Mouse (Mus musculus) CH12.LX (cell line): ENCODE measurements around the gene Farsa. TPM values are rescaled to one million over a fixed set of nuclear protein-coding genes. Genes with fewer than 3 reads are reported as not detected.
A peak's percentile ranks its signal among the peaks of the same experiment; 100 is the strongest.

Experiments
- DNase-seq: peaks from one replicate; pipeline ENCODE4 v3.0.0-alpha.2; 2013; ENCODE audit errors: extremely low read depth
- H3K27ac ChIP-seq: 2 replicates; pipeline ENCODE4 v1.5.1; 2012; ENCODE audit warnings: low read depth, mild to moderate bottlenecking, control low read depth, moderate library complexity; ENCODE audit not compliant: insufficient read depth
- H3K27me3 ChIP-seq: replicated peaks from 2 replicates; pipeline ENCODE3; 2012; ENCODE audit warnings: inconsistent platforms
- H3K36me3 ChIP-seq, 2 experiments: replicated peaks in 1 of 2; 2 replicates each; pipeline versions ENCODE3 to v1.6.1; 2012; ENCODE audit warnings: inconsistent platforms in 1 of 2, low read length in 1 of 2, mild to moderate bottlenecking in 1 of 2, mixed read lengths in 1 of 2, moderate library complexity in 1 of 2; ENCODE audit not compliant: control insufficient read depth in 1 of 2, insufficient read depth in 1 of 2
- H3K4me1 ChIP-seq, 2 experiments: 2 replicates each; pipeline ENCODE4 v1.6.1; 2012; ENCODE audit warnings: inconsistent platforms in 1 of 2, moderate library complexity in 1 of 2; ENCODE audit not compliant: insufficient read depth in 2 of 2, control insufficient read depth in 1 of 2
- H3K4me2 ChIP-seq: 2 replicates; pipeline ENCODE4 v1.6.1; 2012; ENCODE audit warnings: low read depth, mild to moderate bottlenecking, control low read depth; ENCODE audit not compliant: poor library complexity, insufficient read depth, severe bottlenecking
- H3K4me3 ChIP-seq, 3 experiments: fragments of 150-350 bp in 1 of 3; sonication (generic) in 1 of 3; replicated peaks in 1 of 3; 2 replicates each; pipeline versions ENCODE3 to v1.5.1; 2011 to 2012; ENCODE audit warnings: low read depth in 2 of 3, low read length in 2 of 3, mild to moderate bottlenecking in 2 of 3, moderate library complexity in 2 of 3, control low read depth in 1 of 3, improper control_type of control experiment in 1 of 3, inconsistent platforms in 1 of 3, mixed read lengths in 1 of 3; ENCODE audit not compliant: poor library complexity in 1 of 3
- H3K79me2 ChIP-seq: replicated peaks from 2 replicates; pipeline ENCODE4 v1.6.1; 2012; ENCODE audit warnings: mild to moderate bottlenecking, moderate library complexity; ENCODE audit not compliant: control insufficient read depth, poor library complexity, insufficient read depth, severe bottlenecking; ENCODE audit errors: extremely low read depth
- H3K9ac ChIP-seq: 2 replicates; pipeline ENCODE4 v1.6.1; 2012; ENCODE audit warnings: low read depth, mild to moderate bottlenecking, control low read depth, moderate library complexity; ENCODE audit not compliant: insufficient read depth
- H3K9me3 ChIP-seq: replicated peaks from 2 replicates; pipeline ENCODE3; 2012; ENCODE audit warnings: low read length, inconsistent platforms, mixed read lengths
- BHLHE40 ChIP-seq: IDR thresholded peaks from 2 replicates; pipeline ENCODE4 v1.6.1; 2011; ENCODE audit warnings: mild to moderate bottlenecking, low read depth, low read length, improper control_type of control experiment
- CTCF ChIP-seq, 2 experiments: IDR thresholded peaks in 1 of 2; conservative IDR thresholded peaks in 1 of 2; 2 replicates each; pipeline ENCODE4 v1.5.1; 2011 to 2012; ENCODE audit warnings: low read depth in 2 of 2, low read length in 2 of 2, improper control_type of control experiment in 1 of 2, inconsistent platforms in 1 of 2, mild to moderate bottlenecking in 1 of 2, moderate library complexity in 1 of 2
- E2F4 ChIP-seq: IDR thresholded peaks from 2 replicates; pipeline ENCODE4 v1.6.1; 2011; ENCODE audit warnings: low read depth, low read length, improper control_type of control experiment; ENCODE audit not compliant: insufficient replicate concordance
- ELF1 ChIP-seq: IDR thresholded peaks from 2 replicates; pipeline ENCODE4 v1.6.1; 2014; ENCODE audit warnings: low read depth, mild to moderate bottlenecking, inconsistent platforms, low read length, improper control_type of control experiment
- EP300 ChIP-seq: IDR thresholded peaks from 2 replicates; pipeline ENCODE4 v1.6.1; 2011; ENCODE audit warnings: low read length, improper control_type of control experiment
- ETS1 ChIP-seq: conservative IDR thresholded peaks from 2 replicates; pipeline ENCODE4 v1.6.1; 2012; ENCODE audit warnings: low read depth, mild to moderate bottlenecking, inconsistent platforms, low read length, improper control_type of control experiment, moderate library complexity
- GABPA ChIP-seq: IDR thresholded peaks from 2 replicates; pipeline ENCODE4 v1.6.1; 2012; ENCODE audit warnings: low read depth, low read length, improper control_type of control experiment, inconsistent platforms; ENCODE audit not compliant: insufficient replicate concordance
- JUND ChIP-seq: conservative IDR thresholded peaks from 2 replicates; pipeline ENCODE4 v1.6.1; 2011; ENCODE audit warnings: low read depth, low read length, improper control_type of control experiment
- KAT2A ChIP-seq: IDR thresholded peaks from 2 replicates; pipeline ENCODE4 v1.6.1; 2012; ENCODE audit warnings: low read length, improper control_type of control experiment, inconsistent platforms; ENCODE audit not compliant: insufficient replicate concordance
- MAX ChIP-seq: IDR thresholded peaks from 2 replicates; pipeline ENCODE4 v1.6.1; 2011; ENCODE audit warnings: low read length, improper control_type of control experiment
- MAZ ChIP-seq: IDR thresholded peaks from 2 replicates; pipeline ENCODE4 v1.6.1; 2012; ENCODE audit warnings: low read depth, mild to moderate bottlenecking, inconsistent platforms, low read length, improper control_type of control experiment, moderate library complexity
- MEF2A ChIP-seq: IDR thresholded peaks from 2 replicates; pipeline ENCODE4 v1.6.1; 2014; ENCODE audit warnings: low read depth, mild to moderate bottlenecking, inconsistent platforms, low read length, improper control_type of control experiment, borderline replicate concordance
- NELFE ChIP-seq: IDR thresholded peaks from 2 replicates; pipeline ENCODE4 v1.6.1; 2011; ENCODE audit warnings: low read depth, low read length, improper control_type of control experiment
- NRF1 ChIP-seq: IDR thresholded peaks from 2 replicates; pipeline ENCODE4 v1.6.1; 2014; ENCODE audit warnings: low read depth, mild to moderate bottlenecking, inconsistent platforms, low read length, improper control_type of control experiment, moderate library complexity
- POLR2A ChIP-seq: IDR thresholded peaks from 2 replicates; pipeline ENCODE4 v1.6.1; 2011; ENCODE audit warnings: low read depth, mild to moderate bottlenecking, improper control_type of control experiment, low read length
- RAD21 ChIP-seq: IDR thresholded peaks from 2 replicates; pipeline ENCODE4 v1.6.1; 2011; ENCODE audit warnings: low read depth, mild to moderate bottlenecking, low read length, improper control_type of control experiment, moderate library complexity
- SIN3A ChIP-seq: IDR thresholded peaks from 2 replicates; pipeline ENCODE4 v1.6.1; 2012; ENCODE audit warnings: low read length, improper control_type of control experiment, inconsistent platforms
- TBP ChIP-seq: conservative IDR thresholded peaks from 2 replicates; pipeline ENCODE4 v1.6.1; 2011; ENCODE audit warnings: low read depth, low read length, improper control_type of control experiment
- TCF12 ChIP-seq: IDR thresholded peaks from 2 replicates; pipeline ENCODE4 v1.6.1; 2014; ENCODE audit warnings: low read depth, mild to moderate bottlenecking, inconsistent platforms, low read length, improper control_type of control experiment
- UBTF ChIP-seq: IDR thresholded peaks from 2 replicates; pipeline ENCODE4 v1.6.1; 2012; ENCODE audit warnings: low read depth, mild to moderate bottlenecking, inconsistent platforms, low read length, improper control_type of control experiment, moderate library complexity
- ZC3H11A ChIP-seq: IDR thresholded peaks from 2 replicates; pipeline ENCODE4 v1.6.1; 2012; ENCODE audit warnings: low read depth, mild to moderate bottlenecking, inconsistent platforms, low read length, improper control_type of control experiment
- ZKSCAN1 ChIP-seq: IDR thresholded peaks from 2 replicates; pipeline ENCODE4 v1.6.1; 2012; ENCODE audit warnings: low read depth, inconsistent platforms, low read length, improper control_type of control experiment, borderline replicate concordance
- ZMIZ1 ChIP-seq: IDR thresholded peaks from 2 replicates; pipeline ENCODE4 v1.6.1; 2012; ENCODE audit warnings: low read depth, mild to moderate bottlenecking, inconsistent platforms, low read length, improper control_type of control experiment
- ZNF384 ChIP-seq: IDR thresholded peaks from 2 replicates; pipeline ENCODE4 v1.6.1; 2012; ENCODE audit warnings: low read depth, low read length, improper control_type of control experiment, inconsistent platforms
- dilution Hi-C: fragments of 300-500 bp; cut with MboI; formaldehyde crosslinking; loops from 2 replicates; pipeline ENCODE4 v1.14.3; 2020; ENCODE audit warnings: low sequenced_read_pairs; ENCODE audit not compliant: extremely low pct_unique_long_range_greater_than_20kb, extremely low pct_ligation_motif_present
- in situ Hi-C: fragments of 300-500 bp; cut with MboI; formaldehyde crosslinking; loops from 3 replicates; pipeline ENCODE4 v1.14.3; 2019; ENCODE audit warnings: low sequenced_read_pairs, low pct_ligation_motif_present, low pct_unique_long_range_greater_than_20kb, mixed read lengths
- polyA plus RNA-seq: library from polyadenylated mRNA; unstranded; fragments of >175 nt; gene quantifications from 2 replicates; pipeline ENCODE4 v1.2.1, GENCODE M21; 2012; ENCODE audit warnings: low read depth; ENCODE audit not compliant: insufficient read length
- total RNA-seq, 2 experiments: library from RNA; depleted of rRNA; stranded (reverse); fragments of 300-350 nt in 1 of 2; fragments of >200 nt in 1 of 2; gene quantifications; 2 replicates each; pipeline ENCODE4 v1.2.3; 2012 to 2014

Gene Farsa
- total and polyA plus RNA-seq, 3 experiments, result 142 to 175 (median 146) TPM

DNA sequence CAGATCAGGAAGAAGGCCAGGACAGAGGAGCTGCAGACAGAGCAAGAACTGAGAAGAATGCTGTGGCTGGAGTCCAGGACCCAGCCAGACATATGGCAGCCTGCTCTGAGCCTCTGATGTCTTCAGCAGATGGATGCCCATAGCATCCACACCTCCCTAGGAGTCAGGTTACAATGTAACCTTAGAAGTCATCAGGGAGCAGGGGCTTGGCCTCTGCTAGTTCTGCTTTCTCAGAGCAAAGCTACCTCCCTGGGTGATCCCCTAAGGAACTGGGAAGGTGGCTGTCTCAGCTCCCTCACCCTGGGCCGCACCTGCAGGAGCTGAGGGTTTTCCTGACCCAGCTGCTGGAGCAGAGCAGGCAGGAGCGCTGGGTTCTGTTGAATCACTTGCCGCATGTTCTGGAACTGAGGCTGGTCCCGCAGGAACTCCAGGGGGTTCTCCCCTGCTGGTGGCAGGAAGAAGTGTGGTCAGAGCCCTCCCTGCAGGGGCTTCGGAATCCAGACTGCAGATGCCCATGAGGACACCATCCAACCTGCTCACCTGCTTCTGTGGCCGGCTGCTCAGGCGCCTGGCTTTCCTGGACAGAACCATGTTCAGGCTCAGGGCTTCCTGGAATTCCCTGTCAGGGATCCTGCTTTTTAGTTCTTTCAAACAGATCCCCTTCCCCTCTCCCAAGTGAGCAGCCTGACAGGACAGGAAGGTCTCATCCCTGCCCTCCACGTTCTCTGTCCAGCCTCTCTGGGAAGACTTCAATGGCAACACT is 19.5 kb upstream of the Farsa start:
- TF ChIP-seq GABPA, result no peak
- TF ChIP-seq RAD21, result no peak
- no peak for TF ChIP-seq MEF2A
- TF ChIP-seq ZMIZ1, result no peak
- no peak; the same call in 1 of the 2 replicates for TF ChIP-seq POLR2A
- TF ChIP-seq E2F4, result no peak
- no peak for TF ChIP-seq NRF1
- no peak for TF ChIP-seq CTCF (conservative IDR thresholded peaks at IDR 0.05 in 1 of 2, IDR thresholded peaks at IDR 0.05 in 1 of 2; ENCODE audit: low read depth in 2 of 2, low read length in 2 of 2)
- TF ChIP-seq EP300, result no peak
- TF ChIP-seq ZC3H11A, result no peak
- TF ChIP-seq ZKSCAN1, result no peak
- TF ChIP-seq ELF1, result no peak
- no peak for TF ChIP-seq UBTF
- no peak for TF ChIP-seq BHLHE40
- no peak for DNase-seq
- Histone ChIP-seq H3K4me3 (no peak overlapping the region), H3K36me3 (peaks cover 58 to 72% of the 10 kb centered on the region in 2 experiments), H3K4me2 (no peak overlapping the region), H3K27me3 (no peaks in the 10 kb centered on the region), H3K27ac (peak overlapping the region; percentile 22; the same call in 1 of the 2 replicates), H3K4me1 (peaks cover 8 to 73% of the 10 kb centered on the region in 2 experiments; a peak in 3 of 4 replicates), H3K79me2 (peaks cover 37% of the 10 kb centered on the region), H3K9ac (no peak overlapping the region), H3K9me3 (no peaks in the 10 kb centered on the region)
- in situ Hi-C loops, result no loop called here
- dilution Hi-C loops, result no loop called here

DNA sequence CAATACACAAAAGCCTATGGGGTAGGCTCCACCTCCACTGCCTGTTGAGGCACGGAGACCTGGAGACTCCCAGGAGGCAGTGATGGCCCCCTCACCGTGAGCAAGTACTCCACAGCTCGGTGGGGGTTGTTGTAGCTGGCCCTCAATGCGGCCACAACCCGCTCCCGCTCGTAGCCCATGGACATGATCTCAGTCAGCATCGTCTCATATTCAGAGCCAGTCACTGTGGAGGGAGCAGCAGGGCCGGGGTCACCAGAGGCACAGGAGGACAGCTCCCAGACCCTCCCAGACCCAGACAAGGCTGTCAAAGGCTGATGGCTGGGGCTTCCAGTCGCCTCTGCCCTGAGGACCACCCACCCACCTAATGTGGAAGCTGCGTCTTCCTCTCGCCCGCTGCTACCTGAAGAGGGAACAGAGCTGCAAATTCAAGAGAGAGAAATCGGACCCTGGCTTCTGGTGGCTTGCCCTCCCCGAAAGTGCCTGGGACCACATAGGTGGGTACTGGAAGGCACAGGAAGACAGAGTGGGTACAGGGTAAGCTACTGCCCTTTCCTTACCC is 18.8 kb upstream of the Farsa start:
- in situ Hi-C loops (no loop called here), dilution Hi-C loops (no loop called here)
- H3K4me2 ChIP-seq, result no peak overlapping the region
- no peak overlapping the region for H3K4me3 ChIP-seq
- peaks cover 8 to 78% of the 10 kb centered on the region in 2 experiments; a peak in 3 of 4 replicates for H3K4me1 ChIP-seq
- DNase-seq, result no peak
- no peaks in the 10 kb centered on the region for H3K9me3 ChIP-seq
- no peaks in the 10 kb centered on the region for H3K27me3 ChIP-seq
- TF ChIP-seq ETS1 (no peak), NELFE (no peak), SIN3A (no peak), KAT2A (no peak), MAX (no peak), TCF12 (no peak), ELF1 (no peak), NRF1 (no peak), RAD21 (no peak), TBP (no peak), ZNF384 (no peak), ZC3H11A (no peak), JUND (no peak), MAZ (no peak)
- H3K9ac ChIP-seq, result no peak overlapping the region
- peaks cover 32% of the 10 kb centered on the region for H3K79me2 ChIP-seq
- H3K36me3 ChIP-seq, result peaks cover 65 to 79% of the 10 kb centered on the region in 2 experiments
- no peak overlapping the region for H3K27ac ChIP-seq
